Mouse (Mus musculus) intestine, embryonic 14.5 days (tissue): ENCODE measurements around the gene Ppara. TPM values are rescaled to one million over a fixed set of nuclear protein-coding genes. Genes with fewer than 3 reads are reported as not detected.

Source experiments
- ATAC-seq: fragments of 200-750 bp; cut with Nextera tagmentation; replicated peaks from 2 replicates; pipeline ENCODE4 v1.8.0; 2017; ENCODE audit warnings: low read depth, moderate number of reproducible peaks, moderate TSS enrichment, moderate library complexity; ENCODE audit not compliant: low FRiP score, low TSS enrichment
- DNase-seq: peaks from one replicate; pipeline ENCODE4 v3.0.0-alpha.2; 2018; ENCODE audit warnings: low spot score
- H3K27ac ChIP-seq: fragments of 300-500 bp; sonication (generic); 2 replicates; pipeline ENCODE4 v1.5.1; 2014; ENCODE audit warnings: low read depth, mild to moderate bottlenecking, control low read depth
- H3K27me3 ChIP-seq: fragments of 300-500 bp; sonication (generic); replicated peaks from 2 replicates; pipeline ENCODE4 v1.6.1; 2014; ENCODE audit warnings: low read length, control low read depth; ENCODE audit not compliant: control insufficient read depth, insufficient read depth
- H3K36me3 ChIP-seq: fragments of 300-500 bp; sonication (generic); 2 replicates; pipeline ENCODE4 v1.6.1; 2014; ENCODE audit warnings: low read length, control low read depth; ENCODE audit not compliant: control insufficient read depth, insufficient read depth
- H3K4me1 ChIP-seq: fragments of 300-500 bp; sonication (generic); replicated peaks from 2 replicates; pipeline ENCODE4 v1.6.1; 2014; ENCODE audit warnings: low read length, control low read depth, mixed read lengths; ENCODE audit not compliant: control insufficient read depth, insufficient read depth
- H3K4me2 ChIP-seq: fragments of 300-500 bp; sonication (generic); 2 replicates; pipeline ENCODE4 v1.6.1; 2014; ENCODE audit warnings: low read length
- H3K4me3 ChIP-seq: fragments of 300-500 bp; sonication (generic); 2 replicates; pipeline ENCODE4 v1.5.1; 2014; ENCODE audit warnings: low read depth, low read length, control low read depth, mixed read lengths
- H3K9ac ChIP-seq: fragments of 300-500 bp; sonication (generic); 2 replicates; pipeline ENCODE4 v1.6.1; 2014; ENCODE audit warnings: mild to moderate bottlenecking, low read length
- H3K9me3 ChIP-seq: fragments of 300-500 bp; sonication (generic); 2 replicates; pipeline ENCODE4 v1.6.1; 2016; ENCODE audit warnings: low read length, control low read depth; ENCODE audit not compliant: control insufficient read depth
- WGBS: fragments of 180-500 bp; shearing (Covaris S2); extraction: QIAGEN DNeasy Blood & Tissue Kit; methylation state at CpG from one replicate; pipeline ENCODE4 v1.1.7; 2014; 5-methylcytosine and 5-hydroxymethylcytosine counted together
- polyA plus RNA-seq: library from polyadenylated mRNA; unstranded; fragments of >200 nt; fragmentation: Nextera tagmentation; extraction: Ambion mirVana; gene quantifications from 2 replicates; pipeline ENCODE4 v1.2.1, GENCODE M21; 2014

Ppara gene
- polyA plus RNA-seq: 6.0 and 7.6 TPM in 2 replicates

DNA sequence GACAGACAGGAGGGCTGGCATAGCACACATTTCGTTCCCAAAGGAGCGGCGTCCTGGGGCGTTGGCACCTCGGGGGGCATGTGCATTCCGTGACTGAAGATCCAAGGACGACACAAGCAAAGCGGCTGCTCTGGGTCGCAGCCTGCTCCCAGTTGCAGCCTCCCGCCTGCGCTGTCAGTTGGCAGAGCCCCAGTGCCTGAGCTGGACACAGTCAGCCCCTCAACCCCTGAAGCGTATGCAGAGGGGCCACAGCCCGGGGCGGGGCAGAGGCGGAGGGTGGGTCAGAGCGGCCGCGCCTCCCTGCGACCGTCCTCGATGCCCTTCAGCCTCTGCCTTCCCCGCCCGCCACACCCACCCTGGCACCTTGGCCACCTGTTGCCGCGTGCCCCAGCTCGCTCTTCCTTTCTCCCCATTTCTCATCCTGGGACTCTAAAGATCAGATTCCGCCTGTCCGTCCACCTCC, at the start of gene Ppara:
TSS of gene Ppara (plus strand) at position 413 of the 463 bp plus-strand sequence.
- Histone ChIP-seq H3K4me3 (peak within 1 kb of the TSS; percentile 70), H3K9ac (peak within 1 kb of the TSS; percentile 50), H3K4me2 (peak within 1 kb of the TSS; percentile 93), H3K27ac (no peak within 1 kb of the TSS), H3K27me3 (peaks cover 53% of the 10 kb centered on the region), H3K36me3 (no peaks in the 10 kb centered on the region), H3K4me1 (peaks cover 5% of the 10 kb centered on the region; the same call in 1 of the 2 replicates), H3K9me3 (no peaks in the 10 kb centered on the region)
- DNase-seq: no peak
- WGBS: 4% methylated on average over 27 of the region's 28 CpGs
- peak; percentile 22 for ATAC-seq

GRCm38 (mm10) chr15:85686641-85687395, 48.0 kb upstream of the Ppara start:
- no peaks in the 10 kb centered on the region for H3K27me3 ChIP-seq
- WGBS: 58% methylated on average over 11 of the region's 11 CpGs
- ATAC-seq: peak; percentile 87
- peak; percentile 74 for DNase-seq
- H3K4me2 ChIP-seq: no peak overlapping the region
- peak overlapping the region; percentile 81 for H3K27ac ChIP-seq
- peaks cover 17% of the 10 kb centered on the region for H3K4me1 ChIP-seq
- peaks cover 27% of the 10 kb centered on the region; the same call in 1 of the 2 replicates for H3K36me3 ChIP-seq
- H3K4me3 ChIP-seq: no peak overlapping the region
- H3K9me3 ChIP-seq: no peaks in the 10 kb centered on the region
- H3K9ac ChIP-seq: no peak overlapping the region

- no peaks in the 10 kb centered on the region for H3K27me3 ChIP-seq
- H3K27ac ChIP-seq: peak overlapping the region; percentile 81
- no peak overlapping the region for H3K4me3 ChIP-seq
- WGBS: 62% methylated on average over 15 of the region's 15 CpGs
- no peak overlapping the region for H3K9ac ChIP-seq
- H3K36me3 ChIP-seq: peaks cover 27% of the 10 kb centered on the region; the same call in 1 of the 2 replicates
- no peak overlapping the region for H3K4me2 ChIP-seq
- no peak for DNase-seq
- no peak for ATAC-seq
- no peaks in the 10 kb centered on the region for H3K9me3 ChIP-seq
- peaks cover 17% of the 10 kb centered on the region for H3K4me1 ChIP-seq
Measured at GRCm38 (mm10) chr15:85687630-85688410, 47.0 kb upstream of the Ppara start.

DNA sequence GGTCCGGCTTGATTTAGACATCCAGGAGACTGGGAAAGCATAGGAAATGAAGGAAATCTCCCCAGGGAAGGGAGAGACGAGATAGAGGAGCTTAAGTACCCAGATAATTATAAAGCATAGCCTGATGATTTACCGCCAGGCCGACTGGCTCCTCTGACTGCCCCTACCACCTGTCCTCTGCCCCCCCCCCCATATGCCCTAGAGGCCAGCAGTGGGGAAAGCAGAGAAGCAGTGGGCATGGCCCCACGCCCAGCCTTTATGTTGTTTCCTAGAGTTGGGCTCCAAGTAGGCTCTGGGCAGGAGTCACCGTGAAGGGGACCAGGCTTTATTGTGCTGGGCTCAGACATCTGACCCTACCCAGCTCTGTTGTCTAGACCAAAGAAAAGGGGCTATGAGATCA, 46.0 kb upstream of the Ppara start:
- DNase-seq (no peak), ATAC-seq (no peak)
- Histone ChIP-seq H3K27me3 (no peaks in the 10 kb centered on the region), H3K36me3 (peaks cover 29% of the 10 kb centered on the region), H3K9me3 (no peaks in the 10 kb centered on the region), H3K27ac (no peak overlapping the region), H3K4me1 (peaks cover 17% of the 10 kb centered on the region), H3K9ac (no peak overlapping the region), H3K4me3 (no peak overlapping the region), H3K4me2 (no peak overlapping the region)
- 73% methylated on average over 6 of the region's 6 CpGs for WGBS

GRCm38 (mm10) chr15:85689523-85689922, 45.3 kb upstream of the Ppara start:
- no peaks in the 10 kb centered on the region for H3K27me3 ChIP-seq
- ATAC-seq (no peak), DNase-seq (no peak)
- H3K4me3 ChIP-seq: no peak overlapping the region
- peaks cover 28% of the 10 kb centered on the region for H3K36me3 ChIP-seq
- peaks cover 17% of the 10 kb centered on the region for H3K4me1 ChIP-seq
- no peak overlapping the region for H3K27ac ChIP-seq
- WGBS: 91% methylated on average over 6 of the region's 6 CpGs
- no peak overlapping the region for H3K4me2 ChIP-seq
- H3K9me3 ChIP-seq: no peaks in the 10 kb centered on the region
- no peak overlapping the region for H3K9ac ChIP-seq

- H3K4me2 ChIP-seq: no peak overlapping the region
- peaks cover 32% of the 10 kb centered on the region for H3K36me3 ChIP-seq
- no peaks in the 10 kb centered on the region for H3K9me3 ChIP-seq
- DNase-seq (no peak), ATAC-seq (no peak)
- no peak overlapping the region for H3K9ac ChIP-seq
- H3K4me1 ChIP-seq: peaks cover 17% of the 10 kb centered on the region
- WGBS: 88% methylated on average over 6 of the region's 6 CpGs
- H3K4me3 ChIP-seq: no peak overlapping the region
- H3K27ac ChIP-seq: no peak overlapping the region
- no peaks in the 10 kb centered on the region for H3K27me3 ChIP-seq
Measured at GRCm38 (mm10) chr15:85690058-85690457, 44.7 kb upstream of the Ppara start.

GRCm38 (mm10) chr15:85690875-85691274, 43.9 kb upstream of the Ppara start:
- no peak for DNase-seq
- ATAC-seq: no peak
- 91% methylated on average over 5 of the region's 5 CpGs for WGBS
- Histone ChIP-seq H3K36me3 (peaks cover 39% of the 10 kb centered on the region), H3K9me3 (no peaks in the 10 kb centered on the region), H3K9ac (no peak overlapping the region), H3K4me3 (no peak overlapping the region), H3K27ac (no peak overlapping the region), H3K4me2 (no peak overlapping the region), H3K27me3 (no peaks in the 10 kb centered on the region), H3K4me1 (peaks cover 17% of the 10 kb centered on the region)

DNA sequence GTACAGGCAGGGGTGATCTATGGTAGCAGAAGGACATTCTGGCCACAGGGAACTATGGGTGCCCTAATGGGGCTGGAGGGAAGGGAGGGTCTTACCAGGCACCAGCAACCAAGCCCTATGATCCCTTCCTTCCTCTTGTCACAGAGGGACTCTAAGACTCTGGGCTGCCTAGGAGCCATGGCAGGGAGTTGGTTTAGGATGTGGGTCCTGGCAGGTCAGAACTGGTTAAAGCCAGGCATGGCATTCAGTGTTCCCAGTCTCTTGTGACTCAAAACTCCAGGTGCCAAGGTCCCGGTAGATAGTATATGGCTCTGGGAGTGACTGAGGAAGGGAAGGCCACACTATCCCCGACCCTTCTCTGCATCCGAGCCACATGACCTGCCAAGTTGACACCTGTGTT, 41.7 kb upstream of the Ppara start:
- Histone ChIP-seq H3K4me3 (no peak overlapping the region), H3K9me3 (no peaks in the 10 kb centered on the region), H3K9ac (no peak overlapping the region), H3K36me3 (peaks cover 50% of the 10 kb centered on the region), H3K27me3 (no peaks in the 10 kb centered on the region), H3K27ac (no peak overlapping the region), H3K4me2 (no peak overlapping the region), H3K4me1 (no peaks in the 10 kb centered on the region)
- ATAC-seq (no peak), DNase-seq (no peak)
- 98% methylated on average over 3 of the region's 3 CpGs for WGBS
